9 mouse cellular contexts compared by ENCODE assay signal in the genomic region with DNA sequence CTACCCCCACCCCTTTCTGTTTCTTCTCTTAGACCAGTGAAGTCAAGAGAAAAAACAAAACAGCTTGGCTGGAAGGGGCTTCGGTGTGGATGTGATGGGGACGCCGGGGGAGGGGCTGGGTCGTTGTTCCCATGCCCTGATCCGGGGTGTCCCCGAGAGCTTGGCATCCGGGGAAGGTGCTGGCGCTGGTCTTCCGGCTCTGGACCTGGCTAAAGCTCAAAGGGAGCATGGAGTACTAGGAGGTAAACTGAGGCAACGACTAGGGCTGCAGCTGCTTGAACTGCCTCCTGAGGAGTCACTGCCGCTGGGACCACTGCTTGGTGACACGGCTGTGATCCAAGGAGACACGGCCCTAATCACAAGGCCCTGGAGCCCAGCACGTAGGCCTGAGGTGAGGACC. TPM values are rescaled to one million over a fixed set of nuclear protein-coding genes. Genes with fewer than 3 reads are reported as not detected.
A peak's percentile ranks its signal among the peaks of the same experiment; 100 is the strongest.
DNase-seq lines count a peak whose midpoint lies in the region; ATAC-seq and TF ChIP-seq lines count a peak whose summit lies in the region.
"Had no signal": no experiment of that assay in that cellular context is flagged by ENCODE, and none has a peak within 500 bp of the region (broad histone marks: within the 10 kb centered on the region; RNA-seq: fewer than 3 reads in every experiment).

No protein-coding gene starts in this region.

- DNase-seq in heart, adult 9 months (ENCODE audit: low spot score in 2 of 2): no peak
- DNase-seq in liver, postnatal 0 days: no peak
- no peak for DNase-seq in adrenal gland, postnatal 14 days
- DNase-seq in spleen, adult 18-20 months: no peak
- no peak for DNase-seq in thymus, postnatal 14 days

- no peak for TF ChIP-seq CTCF in liver, postnatal 0 days (IDR thresholded peaks at IDR 0.05; ENCODE audit: low read depth)

- no peaks in the 10 kb centered on the region for H3K9me3 ChIP-seq in heart, embryonic 14.5 days (ENCODE audit: control insufficient read depth, low read length)
- no peaks in the 10 kb centered on the region for H3K9me3 ChIP-seq in heart, embryonic 16.5 days (replicated peaks; ENCODE audit: control insufficient read depth, low read length)
- no peaks in the 10 kb centered on the region for H3K9me3 ChIP-seq in liver, postnatal 0 days (ENCODE audit: low read length)

- no peak for TF ChIP-seq EP300 in liver, postnatal 0 days (IDR thresholded peaks at IDR 0.05; ENCODE audit: low read depth)

- H3K27ac ChIP-seq in heart, embryonic 14.5 days (replicated peaks in 1 of 2; ENCODE audit: control insufficient read depth in 1 of 2, insufficient read depth in 1 of 2, low read depth in 2 of 2, low read length in 2 of 2): peak overlapping the region in 1 of 2 experiments; percentile 94; a peak in 2 of 4 replicates
- H3K27ac ChIP-seq in brown adipose tissue, adult 24 weeks (replicated peaks; ENCODE audit: low read depth, low read length): no peak overlapping the region
- H3K27ac ChIP-seq in heart, embryonic 16.5 days (ENCODE audit: low read length): peak overlapping the region; percentile 97
- no peak overlapping the region for H3K27ac ChIP-seq in liver, postnatal 0 days (ENCODE audit: low read depth)

- H3K9ac ChIP-seq in heart, embryonic 14.5 days (ENCODE audit: low read length): peak overlapping the region; percentile 91
- peak overlapping the region; percentile 90 for H3K9ac ChIP-seq in heart, embryonic 16.5 days (ENCODE audit: low read length)
- peak overlapping the region; percentile 64 for H3K9ac ChIP-seq in liver, postnatal 0 days (replicated peaks)

- H3K36me3 ChIP-seq in heart, embryonic 14.5 days (ENCODE audit: control insufficient read depth, insufficient read depth, low read length): peaks cover 61% of the 10 kb centered on the region
- peaks cover 43% of the 10 kb centered on the region for H3K36me3 ChIP-seq in heart, embryonic 16.5 days (ENCODE audit: control insufficient read depth, insufficient read depth)
- H3K36me3 ChIP-seq in liver, postnatal 0 days (replicated peaks; ENCODE audit: insufficient read depth, low read length): peaks cover 35% of the 10 kb centered on the region

- peaks cover 9 to 15% of the 10 kb centered on the region in 2 experiments for H3K4me1 ChIP-seq in heart, embryonic 14.5 days (ENCODE audit: control insufficient read depth in 2 of 2, insufficient read depth in 2 of 2, low read length in 2 of 2)
- no peaks in the 10 kb centered on the region; the same call in 1 of the 2 replicates for H3K4me1 ChIP-seq in brown adipose tissue, adult 24 weeks (ENCODE audit: control insufficient read depth, insufficient read depth, insufficient read length, low read length)
- peaks cover 19% of the 10 kb centered on the region for H3K4me1 ChIP-seq in heart, embryonic 16.5 days (ENCODE audit: control insufficient read depth, insufficient read depth, low read length)
- peaks cover 23% of the 10 kb centered on the region for H3K4me1 ChIP-seq in liver, postnatal 0 days (ENCODE audit: insufficient read depth)

- peak overlapping the region; percentile 66 to 94 for H3K4me3 ChIP-seq in heart, embryonic 14.5 days (ENCODE audit: control insufficient read depth in 1 of 2, insufficient read depth in 1 of 2, low read depth in 1 of 2, low read length in 2 of 2)
- H3K4me3 ChIP-seq in brown adipose tissue, adult 24 weeks (ENCODE audit: insufficient read depth, low read depth, low read length): peak overlapping the region; percentile 89
- H3K4me3 ChIP-seq in heart, embryonic 16.5 days (ENCODE audit: low read length): peak overlapping the region; percentile 85
- H3K4me3 ChIP-seq in liver, postnatal 0 days (ENCODE audit: low read depth, low read length): peak overlapping the region; percentile 59

- ATAC-seq in heart, embryonic 14.5 days (ENCODE audit: insufficient number of reproducible peaks, insufficient read depth, low FRiP score, low read depth): no peak
- ATAC-seq in heart, embryonic 16.5 days (replicated peaks; ENCODE audit: extremely low read depth, insufficient read depth, low FRiP score): no peak
- ATAC-seq in liver, postnatal 0 days: no peak

- H3K4me2 ChIP-seq in heart, embryonic 14.5 days (ENCODE audit: low read length): peak overlapping the region; percentile 93
- peak overlapping the region; percentile 89 for H3K4me2 ChIP-seq in heart, embryonic 16.5 days (ENCODE audit: low read depth, low read length)
- H3K4me2 ChIP-seq in liver, postnatal 0 days (ENCODE audit: low read depth, low read length): peak overlapping the region; percentile 96

- peaks cover 13% of the 10 kb centered on the region; the same call in 1 of the 2 replicates for H3K27me3 ChIP-seq in heart, embryonic 14.5 days (ENCODE audit: control insufficient read depth, insufficient read depth, low read length)
- peaks cover 11% of the 10 kb centered on the region for H3K27me3 ChIP-seq in heart, embryonic 16.5 days (ENCODE audit: control insufficient read depth, insufficient read depth, low read length)
- H3K27me3 ChIP-seq in liver, postnatal 0 days (ENCODE audit: insufficient read depth, low read length): peaks cover 19% of the 10 kb centered on the region

- 38% methylated on average over 14 of the region's 14 CpGs for WGBS in heart, embryonic 14.5 days
- WGBS in heart, embryonic 16.5 days: 32% methylated on average over 14 of the region's 14 CpGs
- WGBS in liver, postnatal 0 days (ENCODE audit: insufficient replicate concordance): 46% methylated on average over 14 of the region's 14 CpGs

RNA-seq across cellular contexts. Expression of a gene that starts 1.2 kb away (rescaled TPM):
- polyA plus RNA-seq in heart, embryonic 14.5 days (2014; fragmentation: Nextera tagmentation; extraction: Ambion mirVana): 186 and 222 TPM in 2 replicates
- 9.4 and 11.6 TPM in 2 replicates for polyA plus RNA-seq in brown adipose tissue, adult 24 weeks (2012; ENCODE audit: insufficient read depth, insufficient read length, missing spikeins)
- polyA plus RNA-seq in heart, embryonic 16.5 days (2015; fragmentation: Nextera tagmentation; extraction: Ambion mirVana): 171 and 193 TPM in 2 replicates
- polyA plus RNA-seq in liver, postnatal 0 days (2015; fragmentation: Nextera tagmentation; extraction: Ambion mirVana): 15.8 and 17.2 TPM in 2 replicates
- total RNA-seq in adrenal gland, postnatal 14 days (2021): 24.2 and 30.6 TPM in 2 replicates

RNA-seq across cellular contexts. Expression of a gene that starts 5.1 kb away (rescaled TPM):
- not detected in 2 replicates for polyA plus RNA-seq in heart, embryonic 14.5 days (2014; fragmentation: Nextera tagmentation; extraction: Ambion mirVana)
- not detected in 2 replicates for polyA plus RNA-seq in brown adipose tissue, adult 24 weeks (2012; ENCODE audit: insufficient read depth, insufficient read length, missing spikeins)
- polyA plus RNA-seq in heart, embryonic 16.5 days (2015; fragmentation: Nextera tagmentation; extraction: Ambion mirVana): 0.17 TPM in 1 of 2 replicates, not detected in the other
- polyA plus RNA-seq in liver, postnatal 0 days (2015; fragmentation: Nextera tagmentation; extraction: Ambion mirVana): 0.32 and 0.49 TPM in 2 replicates
- not detected in 2 replicates for total RNA-seq in adrenal gland, postnatal 14 days (2021)
- total RNA-seq: neutrophil, adult 5-6 weeks had no signal

RNA-seq across cellular contexts. Expression of a gene that starts 5.9 kb away (rescaled TPM):
- polyA plus RNA-seq in heart, embryonic 14.5 days (2014; fragmentation: Nextera tagmentation; extraction: Ambion mirVana): 0.54 and 0.73 TPM in 2 replicates
- not detected in 2 replicates for polyA plus RNA-seq in brown adipose tissue, adult 24 weeks (2012; ENCODE audit: insufficient read depth, insufficient read length, missing spikeins)
- polyA plus RNA-seq in heart, embryonic 16.5 days (2015; fragmentation: Nextera tagmentation; extraction: Ambion mirVana): 0.16 and 0.54 TPM in 2 replicates
- 6.5 and 7.1 TPM in 2 replicates for polyA plus RNA-seq in liver, postnatal 0 days (2015; fragmentation: Nextera tagmentation; extraction: Ambion mirVana)
- total RNA-seq in adrenal gland, postnatal 14 days (2021): 0.26 and 0.71 TPM in 2 replicates

RNA-seq across cellular contexts. Expression of a gene that starts 10.3 kb away (rescaled TPM):
- polyA plus RNA-seq in heart, embryonic 14.5 days (2014; fragmentation: Nextera tagmentation; extraction: Ambion mirVana): 108 TPM in 2 replicates
- polyA plus RNA-seq in brown adipose tissue, adult 24 weeks (2012; ENCODE audit: insufficient read depth, insufficient read length, missing spikeins): 13.6 and 16.8 TPM in 2 replicates
- 349 and 372 TPM in 2 replicates for polyA plus RNA-seq in heart, embryonic 16.5 days (2015; fragmentation: Nextera tagmentation; extraction: Ambion mirVana)
- polyA plus RNA-seq in liver, postnatal 0 days (2015; fragmentation: Nextera tagmentation; extraction: Ambion mirVana): 98.6 and 102 TPM in 2 replicates
- total RNA-seq in adrenal gland, postnatal 14 days (2021): 83.0 and 109 TPM in 2 replicates

RNA-seq across cellular contexts. Expression of a gene that starts 13.5 kb away (rescaled TPM):
- 2.6 and 3.5 TPM in 2 replicates for polyA plus RNA-seq in heart, embryonic 14.5 days (2014; fragmentation: Nextera tagmentation; extraction: Ambion mirVana)
- polyA plus RNA-seq in brown adipose tissue, adult 24 weeks (2012; ENCODE audit: insufficient read depth, insufficient read length, missing spikeins): not detected in 2 replicates
- polyA plus RNA-seq in heart, embryonic 16.5 days (2015; fragmentation: Nextera tagmentation; extraction: Ambion mirVana): 3.5 and 3.7 TPM in 2 replicates
- 3.8 and 4.2 TPM in 2 replicates for polyA plus RNA-seq in liver, postnatal 0 days (2015; fragmentation: Nextera tagmentation; extraction: Ambion mirVana)
- 1.8 and 3.6 TPM in 2 replicates for total RNA-seq in adrenal gland, postnatal 14 days (2021)
